Mouse (Mus musculus) CD4-positive helper T cell, adult 2 months (primary cell): ENCODE results near the gene Btbd9.

ENCODE experiments used
- DNase-seq: peaks from one replicate; pipeline ENCODE4 v3.0.0-alpha.2; 2012; ENCODE audit warnings: low read depth, missing footprints, low spot score

Btbd9 gene

DNA sequence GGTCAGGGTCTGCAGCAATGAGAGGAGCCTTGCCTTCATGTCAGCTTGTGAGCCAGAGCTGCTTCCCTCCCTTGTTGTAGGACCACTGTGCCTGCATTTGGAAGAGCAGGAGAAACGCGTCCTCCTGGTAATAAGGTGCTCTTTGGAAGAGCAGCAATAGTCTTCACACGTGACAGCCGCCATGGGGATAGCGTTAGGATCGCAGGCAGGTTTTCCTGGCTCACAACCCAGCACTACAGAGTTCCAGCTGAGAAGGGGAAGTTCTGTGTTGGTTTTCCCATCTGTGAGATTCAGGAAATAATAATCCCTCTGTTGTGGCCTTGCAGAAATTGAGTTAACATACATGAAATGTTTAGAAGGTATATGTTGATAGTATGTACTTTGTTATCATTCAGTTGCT is 392.7 kb downstream of the Btbd9 start:
- no peak for DNase-seq

DNA sequence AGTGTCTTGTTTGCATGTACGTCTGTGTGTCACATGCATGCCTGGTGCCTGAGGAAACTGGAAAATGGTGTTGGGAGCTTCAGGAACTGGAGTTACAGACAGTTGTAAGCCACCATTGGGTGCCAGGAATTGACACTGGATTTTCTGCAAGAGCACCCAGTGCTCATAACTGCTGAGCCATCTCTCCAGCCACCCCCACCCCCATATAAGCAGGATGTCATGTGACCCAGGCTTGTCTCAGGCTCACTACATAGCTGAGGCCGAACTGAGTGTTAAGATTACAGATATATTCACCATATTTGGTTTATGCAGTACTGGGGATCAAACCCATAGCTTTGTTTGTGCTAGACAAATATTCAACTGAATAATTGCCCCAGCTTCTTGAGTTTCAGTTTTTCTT is 394.2 kb downstream of the Btbd9 start:
- DNase-seq, result no peak

DNA sequence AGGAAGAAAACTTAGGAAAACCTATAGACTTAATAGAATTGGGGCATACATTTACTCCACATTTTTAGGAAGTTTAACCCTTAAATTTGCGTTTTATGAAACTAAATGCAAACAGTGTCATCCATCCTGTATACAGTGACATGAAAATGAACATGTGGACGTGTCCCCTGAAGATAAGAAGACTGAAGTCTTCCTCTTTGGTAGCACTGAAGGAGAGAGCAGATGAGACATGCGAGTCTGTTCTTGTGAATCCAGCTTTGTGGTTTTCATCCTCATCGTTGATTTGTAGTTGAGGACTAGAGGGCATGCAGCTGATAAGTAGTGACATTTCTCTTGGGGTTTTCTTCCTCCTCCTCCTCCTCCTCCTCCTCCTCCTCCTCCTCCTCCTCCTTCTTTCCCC is 394.7 kb downstream of the Btbd9 start:
- no peak for DNase-seq

DNA sequence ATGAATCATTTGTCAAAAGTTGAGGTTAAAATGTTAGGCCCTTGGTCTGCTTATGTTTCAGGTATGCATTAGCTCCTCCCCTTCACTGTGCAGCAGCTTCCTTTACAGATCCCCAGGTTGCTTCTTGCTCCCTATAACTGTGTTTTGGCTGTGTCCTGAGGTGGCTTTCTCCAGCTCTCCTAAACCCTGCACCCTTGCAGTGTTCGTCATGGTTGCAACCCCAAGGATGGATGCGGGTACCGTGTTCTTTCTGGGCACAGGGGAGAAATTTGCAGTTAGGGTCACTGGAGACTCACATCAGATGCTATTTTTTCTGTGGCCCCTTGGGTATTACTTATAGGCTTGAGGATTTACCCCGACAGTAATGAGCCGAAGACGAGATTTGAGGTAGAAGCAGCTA is 396.1 kb downstream of the Btbd9 start:
- DNase-seq, result no peak

DNA sequence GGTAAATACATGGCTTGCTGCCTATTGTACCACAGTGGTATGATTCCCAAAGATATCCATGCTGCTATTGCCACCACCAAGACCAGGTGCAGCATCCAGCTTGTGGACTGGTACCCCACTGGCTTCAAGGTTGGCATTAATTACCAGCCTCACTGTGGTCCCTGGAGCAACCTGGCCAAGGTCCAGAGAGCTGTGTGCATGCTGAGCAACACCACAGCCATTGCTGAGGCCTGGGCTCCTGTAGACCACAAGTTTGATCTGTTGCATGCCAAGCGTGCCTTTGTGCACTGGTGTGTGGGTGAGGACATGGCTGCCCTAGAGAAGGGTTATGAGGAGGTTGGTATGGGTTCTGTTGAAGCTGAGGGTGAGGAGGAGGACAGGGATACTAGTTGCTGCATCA is 397.9 kb downstream of the Btbd9 start:
- DNase-seq, result no peak

DNA sequence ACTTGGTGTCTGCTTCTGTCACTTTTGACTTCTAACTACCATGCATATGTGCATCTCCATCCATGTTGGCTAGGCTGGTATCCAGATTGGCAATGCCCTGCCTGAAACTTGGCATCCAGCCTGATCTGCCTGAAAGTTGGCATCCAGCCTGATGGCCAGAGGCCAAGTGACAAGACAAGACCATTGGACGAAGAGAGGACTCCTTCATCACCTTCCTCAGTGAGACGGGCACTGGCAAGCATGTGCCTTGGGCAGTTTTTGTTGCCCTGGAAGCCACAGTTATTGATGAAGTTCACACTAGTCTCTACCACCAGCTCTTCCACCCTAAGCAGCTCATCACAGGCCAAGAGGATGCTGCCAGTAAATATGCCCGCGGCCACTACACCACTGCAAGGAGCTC is 398.9 kb downstream of the Btbd9 start:
- DNase-seq, result no peak
